ENCODE assay signal across 13 mouse cellular contexts in genomic region chr7:90048401-90049307, GRCm38 (mm10).
DNase-seq lines count a peak whose midpoint lies in the region; ATAC-seq and TF ChIP-seq lines count a peak whose summit lies in the region.
"Had no signal": no experiment of that assay in that cellular context is flagged by ENCODE, and none has a peak within 500 bp of the region (broad histone marks: within the 10 kb centered on the region; RNA-seq: fewer than 3 reads in every experiment).

No protein-coding gene starts in this region.

- no peak overlapping the region for H3K9ac ChIP-seq in neural tube, embryonic 11.5 days (ENCODE audit: low read length)
- H3K9ac ChIP-seq: embryonic facial prominence, embryonic 15.5 days; stomach, embryonic 15.5 days had no signal

- no peaks in the 10 kb centered on the region for H3K4me1 ChIP-seq in neural tube, embryonic 11.5 days (ENCODE audit: control insufficient read depth, insufficient read depth, low read length)

- intact Hi-C loops in gastrocnemius, adult 2 months (cut with DNase I), result no loop called here

- H3K4me3 ChIP-seq in gastrocnemius, adult 2 months, result no peak overlapping the region
- H3K4me3 ChIP-seq in neural tube, embryonic 11.5 days (ENCODE audit: low read depth, low read length), result no peak overlapping the region
- H3K4me3 ChIP-seq: embryonic facial prominence, embryonic 15.5 days; left cerebral cortex, adult 2 months; stomach, embryonic 15.5 days had no signal

- peak; percentile 50 for DNase-seq in gastrocnemius, adult 2 months
- DNase-seq in gastrocnemius, postnatal 25 days, result no peak
- DNase-seq in neural tube, embryonic 11.5 days (ENCODE audit: low spot score), result peak; percentile 34
- no peak for DNase-seq in neural tube, embryonic 10.5 days (ENCODE audit: extremely low spot score, low spot score)
- DNase-seq in kidney, postnatal 14 days, result peak; percentile 49
- DNase-seq in mesoderm, embryonic 11.5 days (ENCODE audit: low read depth, low spot score), result peak; percentile 58
- DNase-seq in cerebellum, postnatal 25 days, result no peak
- DNase-seq: heart, postnatal 4 days had no signal

- ATAC-seq in neural tube, embryonic 11.5 days (ENCODE audit: insufficient read depth, low FRiP score, low TSS enrichment), result no peak
- ATAC-seq in activated CD4-positive, CD25-positive, alpha-beta regulatory T cell, adult 4 months, result no peak

- no peaks in the 10 kb centered on the region for H3K9me3 ChIP-seq in neural tube, embryonic 11.5 days (ENCODE audit: control insufficient read depth, low read length)
- H3K9me3 ChIP-seq: embryonic facial prominence, embryonic 15.5 days; stomach, embryonic 15.5 days had no signal

- no peaks in the 10 kb centered on the region for H3K27me3 ChIP-seq in neural tube, embryonic 11.5 days (ENCODE audit: control insufficient read depth, insufficient read depth, low read length)
- H3K27me3 ChIP-seq: embryonic facial prominence, embryonic 15.5 days; stomach, embryonic 15.5 days had no signal

- H3K4me2 ChIP-seq in neural tube, embryonic 11.5 days (ENCODE audit: low read depth), result no peak overlapping the region
- H3K4me2 ChIP-seq: embryonic facial prominence, embryonic 15.5 days; stomach, embryonic 15.5 days had no signal

- H3K36me3 ChIP-seq in neural tube, embryonic 11.5 days (ENCODE audit: control insufficient read depth, insufficient read depth, low read length), result no peaks in the 10 kb centered on the region
- H3K36me3 ChIP-seq: embryonic facial prominence, embryonic 15.5 days; stomach, embryonic 15.5 days had no signal

- H3K27ac ChIP-seq in gastrocnemius, adult 2 months, result peak overlapping the region; percentile 91
- no peak overlapping the region for H3K27ac ChIP-seq in neural tube, embryonic 11.5 days (ENCODE audit: low read depth, low read length)
- H3K27ac ChIP-seq: embryonic facial prominence, embryonic 15.5 days; left cerebral cortex, adult 2 months; macrophage; stomach, embryonic 15.5 days had no signal

- TF ChIP-seq CTCF in gastrocnemius, adult 2 months (IDR thresholded peaks at IDR 0.05), result no peak

- WGBS in neural tube, embryonic 11.5 days, result 66% methylated on average over 10 of the region's 10 CpGs

Comparison
In these comparisons a context has a peak if more than half of its experiments do, and no peak if none do; other contexts are left out.
1. DNase-seq: peak in gastrocnemius, adult 2 months (single experiment), neural tube, embryonic 11.5 days (single experiment), kidney, postnatal 14 days (single experiment) and mesoderm, embryonic 11.5 days (single experiment); none in gastrocnemius, postnatal 25 days (single experiment), neural tube, embryonic 10.5 days (single experiment) and cerebellum, postnatal 25 days (0 of 2).